Mouse (Mus musculus) lung, postnatal 0 days (tissue): ENCODE measurements around the gene Cldn7. TPM values are rescaled to one million over a fixed set of nuclear protein-coding genes. Genes with fewer than 3 reads are reported as not detected.

ENCODE experiments used
- ATAC-seq: fragments of 200-750 bp; cut with Nextera tagmentation; 2 replicates; pipeline ENCODE4 v1.8.0; 2017; ENCODE audit warnings: moderate library complexity
- DNase-seq: peaks from one replicate; pipeline ENCODE4 v3.0.0-alpha.2; 2016; ENCODE audit warnings: low spot score
- H3K27ac ChIP-seq: fragments of 300-500 bp; sonication (generic); 2 replicates; pipeline ENCODE4 v1.5.1; 2014; ENCODE audit warnings: antibody characterized with exemption, mild to moderate bottlenecking, low read length, mixed read lengths
- H3K27me3 ChIP-seq: fragments of 300-500 bp; sonication (generic); replicated peaks from 2 replicates; pipeline ENCODE4 v1.6.1; 2014; ENCODE audit warnings: low read length, mixed read lengths; ENCODE audit not compliant: insufficient read depth
- H3K36me3 ChIP-seq: fragments of 300-500 bp; sonication (generic); 2 replicates; pipeline ENCODE4 v1.6.1; 2014; ENCODE audit warnings: low read length, mixed read lengths; ENCODE audit not compliant: insufficient read depth
- H3K4me1 ChIP-seq: fragments of 300-500 bp; sonication (generic); 2 replicates; pipeline ENCODE4 v1.6.1; 2014; ENCODE audit warnings: antibody characterized with exemption, low read depth, low read length, mixed read lengths; ENCODE audit not compliant: insufficient read depth
- H3K4me2 ChIP-seq: fragments of 300-500 bp; sonication (generic); replicated peaks from 2 replicates; pipeline ENCODE4 v1.6.1; 2014; ENCODE audit warnings: low read depth, mild to moderate bottlenecking, low read length, moderate library complexity, mixed read lengths
- H3K4me3 ChIP-seq: fragments of 300-500 bp; sonication (generic); 2 replicates; pipeline ENCODE4 v1.5.1; 2014; ENCODE audit warnings: low read depth, low read length
- H3K9ac ChIP-seq: fragments of 300-500 bp; sonication (generic); replicated peaks from 2 replicates; pipeline ENCODE4 v1.6.1; 2014; ENCODE audit warnings: low read depth, mild to moderate bottlenecking
- H3K9me3 ChIP-seq: fragments of 300-500 bp; sonication (generic); 2 replicates; pipeline ENCODE4 v1.6.1; 2016; ENCODE audit warnings: low read length, mixed read lengths
- CTCF ChIP-seq: IDR thresholded peaks from 2 replicates; pipeline ENCODE4 v1.5.1; 2016; ENCODE audit warnings: antibody characterized with exemption, mild to moderate bottlenecking
- EP300 ChIP-seq: IDR thresholded peaks from 2 replicates; pipeline ENCODE4 v1.6.1; 2016; ENCODE audit warnings: antibody characterized with exemption, mild to moderate bottlenecking, control low read depth
- WGBS: fragments of 180-500 bp; shearing (Covaris S2); extraction: QIAGEN DNeasy Blood & Tissue Kit; methylation state at CpG from one replicate; pipeline ENCODE4 v1.1.7; 2014; 5-methylcytosine and 5-hydroxymethylcytosine counted together
- polyA plus RNA-seq: library from polyadenylated mRNA; unstranded; fragments of >200 nt; fragmentation: Nextera tagmentation; extraction: Ambion mirVana; gene quantifications from 2 replicates; pipeline ENCODE4 v1.2.1, GENCODE M21; 2015

The Cldn7 gene
- polyA plus RNA-seq, 1 experiment from 2014 or later: 230 TPM

DNA sequence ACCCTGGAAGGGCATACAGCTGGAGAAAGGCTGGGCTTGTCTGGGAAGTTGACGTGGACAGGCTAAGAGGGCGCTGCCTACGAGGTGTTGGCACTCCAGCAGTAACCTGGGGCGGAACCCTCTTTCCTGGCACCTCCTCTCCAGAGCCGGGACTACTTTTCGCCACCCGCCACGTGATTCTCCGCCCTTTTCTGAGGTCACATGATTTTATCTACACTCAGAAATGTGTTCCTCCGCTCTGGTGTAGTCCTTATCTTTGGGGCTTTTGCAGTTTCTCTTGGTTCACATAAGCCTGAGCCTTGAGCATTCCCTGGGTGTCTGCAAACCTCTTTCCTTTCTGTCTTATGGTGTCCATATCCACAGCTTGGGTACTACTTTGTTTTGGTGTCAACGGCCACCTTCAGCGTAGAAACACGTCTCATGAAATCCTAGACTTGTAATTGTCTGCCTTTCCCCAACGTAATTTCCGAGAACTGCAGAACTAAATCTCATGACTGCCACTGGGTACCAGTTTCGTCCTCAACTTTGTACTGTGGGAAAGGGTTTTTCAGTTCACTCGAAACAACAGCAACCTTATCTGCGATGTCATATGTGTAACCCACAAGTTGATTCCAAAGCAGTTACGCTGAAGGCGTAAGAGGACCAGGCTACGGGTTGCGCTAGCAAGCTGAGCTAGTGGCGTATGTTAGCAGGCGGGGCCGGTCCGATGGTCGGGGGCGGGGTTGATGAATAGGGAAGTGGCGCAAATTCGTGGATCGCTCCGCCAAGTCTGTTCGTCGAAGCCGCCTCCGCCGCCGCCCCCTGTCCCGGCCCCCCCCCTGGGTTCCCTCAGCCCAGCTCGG is 26.5 kb downstream of the Cldn7 start, which contains the start of gene Gabarap:
TSS of gene Gabarap (plus strand) at position 294 of the 842 bp plus-strand sequence.
- H3K36me3 ChIP-seq: peaks cover 9% of the 10 kb centered on the region; the same call in 1 of the 2 replicates
- peaks cover 9% of the 10 kb centered on the region; the same call in 1 of the 2 replicates for H3K4me1 ChIP-seq
- peak within 1 kb of the TSS; percentile 92 for H3K9ac ChIP-seq
- 0% methylated on average over 40 of the region's 40 CpGs for WGBS
- peak within 1 kb of the TSS; percentile 57 for H3K4me2 ChIP-seq
- ATAC-seq: peak; percentile 78
- H3K27me3 ChIP-seq: no peaks in the 10 kb centered on the region
- no peaks in the 10 kb centered on the region for H3K9me3 ChIP-seq
- peak within 1 kb of the TSS; percentile 66 for H3K4me3 ChIP-seq
- peak; percentile 87 for TF ChIP-seq EP300
- TF ChIP-seq CTCF: peak; percentile 8; the same call in 1 of the 2 replicates
- DNase-seq: peak; percentile 99
- peak within 1 kb of the TSS; percentile 87 for H3K27ac ChIP-seq

GRCm38 (mm10) chr11:69991711-69992110 is 27.1 kb downstream of the Cldn7 start:
- Histone ChIP-seq H3K4me1 (peaks cover 9% of the 10 kb centered on the region; the same call in 1 of the 2 replicates), H3K9me3 (no peaks in the 10 kb centered on the region), H3K36me3 (peaks cover 9% of the 10 kb centered on the region; the same call in 1 of the 2 replicates), H3K27me3 (no peaks in the 10 kb centered on the region), H3K27ac (peak overlapping the region; percentile 87), H3K9ac (peak overlapping the region; percentile 92), H3K4me3 (peak overlapping the region; percentile 66), H3K4me2 (peak overlapping the region; percentile 57)
- ATAC-seq: no peak
- DNase-seq: no peak
- under 1% methylated on average over 15 of the region's 15 CpGs for WGBS
- no peak for TF ChIP-seq CTCF
- TF ChIP-seq EP300: no peak

- WGBS: 73% methylated on average over 10 of the region's 10 CpGs
- peaks cover 9% of the 10 kb centered on the region; the same call in 1 of the 2 replicates for H3K36me3 ChIP-seq
- TF ChIP-seq EP300 (no peak), CTCF (no peak)
- H3K27ac ChIP-seq: no peak overlapping the region
- H3K9ac ChIP-seq: peak overlapping the region; percentile 19; the same call in 1 of the 2 replicates
- H3K4me3 ChIP-seq: peak overlapping the region; percentile 66
- no peaks in the 10 kb centered on the region for H3K27me3 ChIP-seq
- peaks cover 9% of the 10 kb centered on the region; the same call in 1 of the 2 replicates for H3K4me1 ChIP-seq
- H3K9me3 ChIP-seq: no peaks in the 10 kb centered on the region
- H3K4me2 ChIP-seq: peak overlapping the region; percentile 57
- ATAC-seq: no peak
- peak; percentile 27 for DNase-seq
These were observed 27.8 kb downstream of the Cldn7 start for GRCm38 (mm10) chr11:69992396-69992795.

- no peaks in the 10 kb centered on the region for H3K9me3 ChIP-seq
- ATAC-seq: no peak
- peak; percentile 64 for DNase-seq
- H3K27ac ChIP-seq: no peak overlapping the region
- WGBS: 77% methylated on average over 3 of the region's 3 CpGs
- TF ChIP-seq EP300 (no peak), CTCF (no peak)
- H3K4me1 ChIP-seq: peaks cover 9% of the 10 kb centered on the region; the same call in 1 of the 2 replicates
- no peaks in the 10 kb centered on the region for H3K27me3 ChIP-seq
- H3K36me3 ChIP-seq: peaks cover 9% of the 10 kb centered on the region; the same call in 1 of the 2 replicates
- H3K4me2 ChIP-seq: peak overlapping the region; percentile 57
- 0 out of 2 replicates have a peak overlapping the region, but pooled peaks have one; percentile 66 for H3K4me3 ChIP-seq
- H3K9ac ChIP-seq: peak overlapping the region; percentile 19; the same call in 1 of the 2 replicates
These were observed 28.4 kb downstream of the Cldn7 start for GRCm38 (mm10) chr11:69992932-69993331.

DNA sequence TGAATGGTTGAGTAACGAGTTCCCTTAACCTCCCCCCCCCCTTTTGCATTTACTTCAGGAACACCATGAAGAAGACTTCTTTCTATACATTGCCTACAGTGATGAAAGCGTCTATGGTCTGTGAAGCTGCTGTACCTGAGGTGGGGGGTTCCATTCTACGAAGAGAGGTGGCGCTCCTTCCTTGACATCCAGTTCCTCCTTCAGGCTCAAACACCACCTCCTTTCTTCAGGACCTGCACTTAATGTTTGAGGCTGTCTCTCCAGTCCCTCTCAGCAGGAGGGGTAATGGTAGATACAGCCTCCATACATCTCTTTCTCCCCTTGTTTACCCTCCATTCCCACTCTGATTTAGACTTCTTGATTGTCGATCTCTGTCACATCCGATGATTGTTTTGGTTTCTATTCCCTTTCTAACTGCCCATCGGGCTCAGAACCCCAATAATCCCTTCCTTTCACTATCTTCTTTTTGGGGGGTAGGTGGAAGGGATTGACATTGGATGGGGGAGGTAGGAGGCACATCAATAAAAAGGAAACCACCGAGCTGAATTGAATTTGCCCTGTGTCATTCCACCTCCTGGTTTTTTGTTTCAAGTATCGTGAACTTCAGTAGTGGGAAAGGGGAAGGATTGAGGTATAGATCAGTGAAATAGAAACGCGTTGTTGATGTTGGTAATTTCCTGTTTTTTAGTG is 30.0 kb downstream of the Cldn7 start:
- ATAC-seq (no peak), DNase-seq (peak; percentile 7)
- no peaks in the 10 kb centered on the region for H3K9me3 ChIP-seq
- H3K27me3 ChIP-seq: no peaks in the 10 kb centered on the region
- H3K36me3 ChIP-seq: peaks cover 20% of the 10 kb centered on the region; the same call in 1 of the 2 replicates
- peak overlapping the region; percentile 10 for H3K27ac ChIP-seq
- H3K4me1 ChIP-seq: peaks cover 9% of the 10 kb centered on the region; the same call in 1 of the 2 replicates
- TF ChIP-seq EP300 (no peak), CTCF (peak; percentile 42)
- WGBS: 84% methylated on average over 11 of the region's 11 CpGs
- peak overlapping the region; percentile 68; the same call in 1 of the 2 replicates for H3K4me2 ChIP-seq
- peak overlapping the region; percentile 87; the same call in 1 of the 2 replicates for H3K4me3 ChIP-seq
- H3K9ac ChIP-seq: no peak overlapping the region
